Mouse (Mus musculus): ENCODE results near the gene Frmd4b. TPM values are rescaled to one million over a fixed set of nuclear protein-coding genes. Genes with fewer than 3 reads are reported as not detected.

Frmd4b gene
- polyA plus RNA-seq, 1 experiment from 2014 or later: 13.5 TPM

- no peak for ATAC-seq (replicated peaks; ENCODE audit: extremely low read depth, insufficient read depth, low FRiP score)
- no peak overlapping the region for H3K4me3 ChIP-seq (ENCODE audit: low read length)
- H3K27me3 ChIP-seq (ENCODE audit: control insufficient read depth, insufficient read depth, low read length): peaks cover 6% of the 10 kb centered on the region
- H3K9me3 ChIP-seq (replicated peaks; ENCODE audit: control insufficient read depth, low read length): no peaks in the 10 kb centered on the region
- peaks cover 8% of the 10 kb centered on the region for H3K4me1 ChIP-seq (ENCODE audit: control insufficient read depth, insufficient read depth, low read length)
- H3K27ac ChIP-seq (ENCODE audit: low read length): no peak overlapping the region
- no peak overlapping the region for H3K4me2 ChIP-seq (ENCODE audit: low read depth, low read length)
- WGBS: 54% methylated on average over 13 of the region's 13 CpGs
- no peaks in the 10 kb centered on the region for H3K36me3 ChIP-seq (ENCODE audit: control insufficient read depth, insufficient read depth)
- no peak overlapping the region for H3K9ac ChIP-seq (ENCODE audit: low read length)
Measured at GRCm38 (mm10) chr6:97521279-97522038, 95.9 kb downstream of the Frmd4b start.

- Histone ChIP-seq H3K27me3 (ENCODE audit: control insufficient read depth, insufficient read depth, low read length) (peaks cover 6% of the 10 kb centered on the region), H3K27ac (ENCODE audit: low read length) (no peak overlapping the region), H3K9me3 (replicated peaks; ENCODE audit: control insufficient read depth, low read length) (no peaks in the 10 kb centered on the region), H3K4me1 (ENCODE audit: control insufficient read depth, insufficient read depth, low read length) (peaks cover 13% of the 10 kb centered on the region), H3K4me3 (ENCODE audit: low read length) (no peak overlapping the region), H3K36me3 (ENCODE audit: control insufficient read depth, insufficient read depth) (no peaks in the 10 kb centered on the region), H3K9ac (ENCODE audit: low read length) (no peak overlapping the region), H3K4me2 (ENCODE audit: low read depth, low read length) (no peak overlapping the region)
- 42% methylated on average over 2 of the region's 2 CpGs for whole genome bisulfite sequencing
- no peak for ATAC-seq (replicated peaks; ENCODE audit: extremely low read depth, insufficient read depth, low FRiP score)
Measured at GRCm38 (mm10) chr6:97520566-97520965, 96.8 kb downstream of the Frmd4b start.

GRCm38 (mm10) chr6:97519553-97519952, 97.8 kb downstream of the Frmd4b start:
- no peak for ATAC-seq (replicated peaks; ENCODE audit: extremely low read depth, insufficient read depth, low FRiP score)
- Histone ChIP-seq H3K27ac (ENCODE audit: low read length) (no peak overlapping the region), H3K9me3 (replicated peaks; ENCODE audit: control insufficient read depth, low read length) (no peaks in the 10 kb centered on the region), H3K4me1 (ENCODE audit: control insufficient read depth, insufficient read depth, low read length) (peaks cover 13% of the 10 kb centered on the region), H3K9ac (ENCODE audit: low read length) (no peak overlapping the region), H3K4me2 (ENCODE audit: low read depth, low read length) (no peak overlapping the region), H3K4me3 (ENCODE audit: low read length) (no peak overlapping the region), H3K36me3 (ENCODE audit: control insufficient read depth, insufficient read depth) (no peaks in the 10 kb centered on the region), H3K27me3 (ENCODE audit: control insufficient read depth, insufficient read depth, low read length) (peaks cover 6% of the 10 kb centered on the region)
- WGBS: 88% methylated on average over 10 of the region's 10 CpGs

GRCm38 (mm10) chr6:97518467-97518866, 98.9 kb downstream of the Frmd4b start:
- Histone ChIP-seq H3K9me3 (replicated peaks; ENCODE audit: control insufficient read depth, low read length) (no peaks in the 10 kb centered on the region), H3K4me1 (ENCODE audit: control insufficient read depth, insufficient read depth, low read length) (peaks cover 13% of the 10 kb centered on the region), H3K4me3 (ENCODE audit: low read length) (no peak overlapping the region), H3K4me2 (ENCODE audit: low read depth, low read length) (no peak overlapping the region), H3K27ac (ENCODE audit: low read length) (peak overlapping the region; percentile 51), H3K27me3 (ENCODE audit: control insufficient read depth, insufficient read depth, low read length) (peaks cover 3% of the 10 kb centered on the region), H3K36me3 (ENCODE audit: control insufficient read depth, insufficient read depth) (no peaks in the 10 kb centered on the region), H3K9ac (ENCODE audit: low read length) (no peak overlapping the region)
- peak; percentile 66 for ATAC-seq (replicated peaks; ENCODE audit: extremely low read depth, insufficient read depth, low FRiP score)
- WGBS: 6% methylated on average over 2 of the region's 2 CpGs

GRCm38 (mm10) chr6:97517616-97518235, 99.6 kb downstream of the Frmd4b start:
- no peak for ATAC-seq (replicated peaks; ENCODE audit: extremely low read depth, insufficient read depth, low FRiP score)
- Histone ChIP-seq H3K27ac (ENCODE audit: low read length) (no peak overlapping the region), H3K9me3 (replicated peaks; ENCODE audit: control insufficient read depth, low read length) (no peaks in the 10 kb centered on the region), H3K4me2 (ENCODE audit: low read depth, low read length) (peak overlapping the region; percentile 38; the same call in 1 of the 2 replicates), H3K36me3 (ENCODE audit: control insufficient read depth, insufficient read depth) (no peaks in the 10 kb centered on the region), H3K27me3 (ENCODE audit: control insufficient read depth, insufficient read depth, low read length) (peaks cover 3% of the 10 kb centered on the region), H3K4me3 (ENCODE audit: low read length) (no peak overlapping the region), H3K9ac (ENCODE audit: low read length) (no peak overlapping the region), H3K4me1 (ENCODE audit: control insufficient read depth, insufficient read depth, low read length) (peaks cover 10% of the 10 kb centered on the region)
- 42% methylated on average over 12 of the region's 12 CpGs for WGBS

- no peaks in the 10 kb centered on the region for H3K9me3 ChIP-seq (replicated peaks; ENCODE audit: control insufficient read depth, low read length)
- peaks cover 2% of the 10 kb centered on the region for H3K27me3 ChIP-seq (ENCODE audit: control insufficient read depth, insufficient read depth, low read length)
- ATAC-seq (replicated peaks; ENCODE audit: extremely low read depth, insufficient read depth, low FRiP score): no peak
- no peak overlapping the region for H3K4me3 ChIP-seq (ENCODE audit: low read length)
- no peak overlapping the region for H3K4me2 ChIP-seq (ENCODE audit: low read depth, low read length)
- peaks cover 10% of the 10 kb centered on the region for H3K4me1 ChIP-seq (ENCODE audit: control insufficient read depth, insufficient read depth, low read length)
- WGBS: 86% methylated on average over 5 of the region's 5 CpGs
- no peaks in the 10 kb centered on the region for H3K36me3 ChIP-seq (ENCODE audit: control insufficient read depth, insufficient read depth)
- no peak overlapping the region for H3K27ac ChIP-seq (ENCODE audit: low read length)
- H3K9ac ChIP-seq (ENCODE audit: low read length): no peak overlapping the region
Measured at GRCm38 (mm10) chr6:97516941-97517340, 100.4 kb downstream of the Frmd4b start.

- ATAC-seq (replicated peaks; ENCODE audit: extremely low read depth, insufficient read depth, low FRiP score): no peak
- H3K9me3 ChIP-seq (replicated peaks; ENCODE audit: control insufficient read depth, low read length): no peaks in the 10 kb centered on the region
- H3K36me3 ChIP-seq (ENCODE audit: control insufficient read depth, insufficient read depth): no peaks in the 10 kb centered on the region
- no peak overlapping the region for H3K27ac ChIP-seq (ENCODE audit: low read length)
- no peak overlapping the region for H3K4me2 ChIP-seq (ENCODE audit: low read depth, low read length)
- H3K4me3 ChIP-seq (ENCODE audit: low read length): no peak overlapping the region
- H3K9ac ChIP-seq (ENCODE audit: low read length): no peak overlapping the region
- 47% methylated on average over 8 of the region's 8 CpGs for WGBS
- peaks cover 8% of the 10 kb centered on the region for H3K4me1 ChIP-seq (ENCODE audit: control insufficient read depth, insufficient read depth, low read length)
- no peaks in the 10 kb centered on the region for H3K27me3 ChIP-seq (ENCODE audit: control insufficient read depth, insufficient read depth, low read length)
Measured at GRCm38 (mm10) chr6:97510771-97511170, 106.6 kb downstream of the Frmd4b start.

- WGBS: 80% methylated on average over 10 of the region's 10 CpGs
- Histone ChIP-seq H3K27me3 (ENCODE audit: control insufficient read depth, insufficient read depth, low read length) (no peaks in the 10 kb centered on the region), H3K36me3 (ENCODE audit: control insufficient read depth, insufficient read depth) (no peaks in the 10 kb centered on the region), H3K4me1 (ENCODE audit: control insufficient read depth, insufficient read depth, low read length) (peaks cover 6% of the 10 kb centered on the region; the same call in 1 of the 2 replicates), H3K4me2 (ENCODE audit: low read depth, low read length) (no peak overlapping the region), H3K9ac (ENCODE audit: low read length) (no peak overlapping the region), H3K27ac (ENCODE audit: low read length) (no peak overlapping the region), H3K9me3 (replicated peaks; ENCODE audit: control insufficient read depth, low read length) (no peaks in the 10 kb centered on the region), H3K4me3 (ENCODE audit: low read length) (no peak overlapping the region)
- ATAC-seq (replicated peaks; ENCODE audit: extremely low read depth, insufficient read depth, low FRiP score): no peak
Measured at GRCm38 (mm10) chr6:97509434-97509833, 107.9 kb downstream of the Frmd4b start.

- Histone ChIP-seq H3K4me3 (ENCODE audit: low read length) (no peak overlapping the region), H3K4me2 (ENCODE audit: low read depth, low read length) (no peak overlapping the region), H3K4me1 (ENCODE audit: control insufficient read depth, insufficient read depth, low read length) (peaks cover 6% of the 10 kb centered on the region; the same call in 1 of the 2 replicates), H3K27me3 (ENCODE audit: control insufficient read depth, insufficient read depth, low read length) (no peaks in the 10 kb centered on the region), H3K27ac (ENCODE audit: low read length) (no peak overlapping the region), H3K9me3 (replicated peaks; ENCODE audit: control insufficient read depth, low read length) (no peaks in the 10 kb centered on the region), H3K36me3 (ENCODE audit: control insufficient read depth, insufficient read depth) (no peaks in the 10 kb centered on the region), H3K9ac (ENCODE audit: low read length) (no peak overlapping the region)
- ATAC-seq (replicated peaks; ENCODE audit: extremely low read depth, insufficient read depth, low FRiP score): no peak
- WGBS: 55% methylated on average over 6 of the region's 6 CpGs
Measured at GRCm38 (mm10) chr6:97508480-97508879, 108.9 kb downstream of the Frmd4b start.
